Mouse (Mus musculus) fibroblast of lung, adult 2 months (primary cell): ENCODE measurements around the gene Lrrc58.
A peak's percentile ranks its signal among the peaks of the same experiment; 100 is the strongest.

Source experiments
- DNase-seq: peaks from one replicate; pipeline ENCODE4 v3.0.0-alpha.2; 2011; ENCODE audit warnings: low read depth

The Lrrc58 gene

DNA sequence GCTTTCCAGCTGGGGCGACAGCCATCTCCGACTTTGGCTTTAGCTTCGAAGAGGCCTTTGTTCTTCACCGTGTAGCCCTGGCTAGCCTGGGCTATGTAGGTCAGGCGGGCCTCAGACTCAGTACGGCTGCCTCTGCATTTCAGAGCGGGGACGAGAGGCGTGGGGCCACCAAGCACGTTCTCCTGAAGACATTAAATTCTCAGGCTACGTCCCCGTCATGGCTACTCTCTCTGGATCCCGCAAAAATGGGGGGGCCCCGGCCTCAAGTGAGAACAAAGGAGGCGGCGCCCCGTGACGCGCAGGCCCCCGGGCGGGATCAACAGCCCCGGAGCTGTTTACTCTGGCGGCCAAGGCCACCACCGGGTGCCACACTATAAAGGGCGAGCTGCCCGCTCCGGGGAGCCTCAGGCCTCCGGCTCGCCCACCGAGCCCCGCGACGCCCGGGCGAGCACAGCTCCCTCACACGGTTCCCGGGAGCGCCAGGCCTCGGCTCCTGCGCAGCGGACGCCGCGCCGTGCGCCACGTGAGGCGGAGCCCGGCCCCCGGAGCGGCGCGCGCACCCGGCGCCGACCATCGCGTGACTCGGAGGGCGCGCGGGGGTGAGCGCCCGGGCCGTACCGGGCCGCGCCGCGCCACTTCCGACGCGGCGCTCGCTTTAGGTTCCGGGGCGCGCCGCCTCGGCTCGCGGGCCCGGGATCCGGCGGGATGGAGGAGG lies at the start of gene Lrrc58:
TSS of gene Lrrc58 (plus strand) at position 599 of the 715 bp plus-strand sequence.
- peak; percentile 30 for DNase-seq

DNA sequence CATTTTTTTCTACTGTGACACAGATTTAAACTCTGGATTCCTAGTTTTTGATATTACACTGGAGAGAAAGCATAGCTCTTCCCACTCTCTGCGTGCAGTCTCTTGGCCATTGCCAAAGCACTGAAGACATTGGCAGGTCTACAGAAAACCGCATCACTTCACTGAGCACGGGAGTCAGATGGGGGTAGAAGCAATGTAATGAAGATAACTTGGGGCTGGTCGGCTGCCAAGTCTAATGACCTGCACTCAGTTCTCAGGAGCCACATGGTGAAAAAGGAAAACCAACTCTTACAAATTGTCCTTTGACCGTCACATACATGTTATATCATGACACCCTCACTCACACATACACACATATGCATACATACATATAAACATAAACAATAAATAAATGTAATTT lies 44.2 kb upstream of the Lrrc58 start:
- DNase-seq: no peak

DNA sequence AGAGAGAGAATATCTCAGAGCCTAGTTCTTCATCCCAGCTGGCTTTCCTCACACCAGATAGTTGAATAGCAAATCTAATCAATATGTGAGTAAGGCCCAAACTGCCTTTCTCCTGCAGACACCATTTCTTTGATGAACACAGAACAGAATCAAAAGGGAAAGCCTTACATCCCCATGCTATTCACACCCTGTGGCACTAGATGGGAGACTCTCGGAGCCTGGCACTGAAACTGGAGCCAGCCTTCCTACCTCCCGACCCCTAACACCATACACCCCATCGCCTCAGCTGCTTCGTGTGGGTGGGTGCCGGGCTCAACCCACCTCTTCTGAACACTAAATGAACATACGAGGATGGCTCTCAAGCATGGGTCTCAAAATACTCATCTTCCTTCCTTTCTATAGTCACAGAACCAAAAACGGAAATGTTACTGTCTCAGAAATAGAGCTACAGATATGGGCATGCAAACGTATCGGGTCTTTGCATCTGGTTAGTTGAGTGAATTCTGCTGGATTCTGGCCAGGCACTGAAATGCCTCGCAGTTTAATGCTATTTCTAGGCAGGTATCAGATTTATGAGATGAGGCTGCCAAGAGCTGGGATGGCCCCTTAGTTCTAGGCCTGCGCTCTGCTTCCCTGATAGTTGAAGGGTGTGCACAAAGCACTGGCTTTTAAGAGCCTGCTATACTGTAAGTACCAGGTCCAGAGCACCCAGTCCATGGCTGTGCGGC lies 43.2 kb upstream of the Lrrc58 start:
- no peak for DNase-seq

DNA sequence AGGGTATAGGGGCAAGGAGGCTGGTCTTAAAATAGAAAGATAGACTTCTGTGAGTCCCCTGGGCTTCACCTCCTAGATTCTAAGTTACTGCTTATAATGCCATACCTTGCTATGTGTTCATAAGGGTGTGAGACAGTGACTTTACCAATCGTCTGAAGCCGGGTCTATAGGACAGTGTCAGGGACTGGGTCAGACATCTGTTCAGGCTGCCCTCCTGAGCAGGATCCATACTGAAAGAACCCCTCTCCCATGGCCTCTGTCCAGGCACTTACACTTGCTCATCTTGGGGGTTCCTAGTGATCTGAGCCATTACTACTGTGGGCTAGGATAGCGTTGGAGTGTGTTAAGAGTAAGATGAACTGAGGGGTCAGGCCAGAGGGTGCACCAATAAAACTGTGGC lies 41.9 kb upstream of the Lrrc58 start:
- no peak for DNase-seq

DNA sequence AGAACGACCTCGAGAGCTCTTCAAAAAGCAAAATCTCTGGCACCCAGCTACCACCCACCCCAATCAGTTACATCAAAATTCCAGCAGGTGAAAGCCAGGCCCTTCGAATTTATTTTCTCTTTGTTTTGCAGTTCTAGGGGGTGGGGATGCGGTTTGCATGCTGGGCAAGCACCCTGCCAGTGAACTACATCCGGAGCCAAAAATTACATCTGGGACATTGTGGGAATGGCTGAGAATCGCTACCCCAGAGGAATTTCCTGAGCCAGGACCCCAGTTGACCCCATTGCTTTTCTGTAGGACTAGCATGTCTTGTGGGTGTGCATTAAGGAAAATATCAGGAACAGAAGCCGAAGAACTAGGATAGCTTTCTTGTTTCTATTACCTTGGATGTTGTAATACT lies 37.1 kb upstream of the Lrrc58 start:
- DNase-seq: no peak

DNA sequence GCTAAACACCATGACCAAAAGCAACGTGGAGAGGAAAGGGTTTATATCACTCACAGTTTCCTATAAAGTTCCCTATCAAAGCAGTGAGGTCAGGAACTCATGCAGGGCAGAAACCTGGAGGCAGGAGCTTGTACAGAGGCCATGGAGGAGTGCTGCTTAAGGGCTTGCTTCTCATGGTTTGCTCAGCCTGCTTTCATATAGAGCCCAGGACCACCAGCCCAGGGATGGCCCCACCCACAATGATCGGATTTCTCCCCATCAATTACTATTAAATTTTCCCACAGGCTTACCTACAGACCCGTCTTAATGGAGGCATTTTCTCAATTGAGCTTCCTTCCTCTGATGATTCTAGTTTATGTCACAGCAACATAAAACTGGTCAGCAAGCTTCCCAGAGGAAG lies 30.6 kb upstream of the Lrrc58 start:
- DNase-seq: no peak

DNA sequence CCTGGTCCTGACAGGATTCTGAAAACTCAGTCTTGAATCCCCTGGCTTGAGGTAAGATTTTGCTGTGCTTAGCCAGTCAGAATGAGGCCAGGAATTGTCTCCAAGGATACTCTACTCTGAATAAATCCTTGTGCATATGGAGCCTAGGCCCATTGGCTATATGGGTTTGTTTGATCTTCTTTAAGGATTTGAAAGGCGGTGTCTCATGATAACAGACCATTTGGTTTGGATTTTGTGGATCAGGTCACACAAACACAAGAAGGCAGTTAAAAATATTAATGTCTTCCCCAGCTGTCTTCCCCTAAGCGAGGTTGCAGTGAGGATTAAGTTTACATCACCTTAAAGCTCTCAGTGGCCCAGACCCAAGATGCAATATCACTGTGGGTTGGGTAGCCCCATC lies 25.8 kb upstream of the Lrrc58 start:
- DNase-seq: no peak

DNA sequence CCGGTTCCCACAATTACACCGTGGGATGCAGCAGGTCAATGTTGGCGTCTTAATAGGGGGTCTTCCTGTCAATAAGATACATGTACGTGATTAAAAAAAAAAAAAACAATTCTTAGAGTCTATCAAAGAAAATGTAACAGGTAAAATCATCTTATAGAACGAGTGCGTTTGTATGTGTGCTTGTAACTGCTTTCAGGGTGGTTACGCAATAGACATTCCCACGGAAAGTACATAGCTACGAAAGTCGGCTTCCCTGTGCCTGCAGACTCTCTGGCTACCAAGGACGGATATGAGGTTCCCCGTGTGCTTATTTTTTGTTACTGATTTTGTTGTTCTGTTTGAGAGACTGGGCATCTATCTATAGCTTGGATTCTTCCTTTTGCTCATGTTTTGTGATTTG lies 24.4 kb upstream of the Lrrc58 start:
- DNase-seq: no peak

DNA sequence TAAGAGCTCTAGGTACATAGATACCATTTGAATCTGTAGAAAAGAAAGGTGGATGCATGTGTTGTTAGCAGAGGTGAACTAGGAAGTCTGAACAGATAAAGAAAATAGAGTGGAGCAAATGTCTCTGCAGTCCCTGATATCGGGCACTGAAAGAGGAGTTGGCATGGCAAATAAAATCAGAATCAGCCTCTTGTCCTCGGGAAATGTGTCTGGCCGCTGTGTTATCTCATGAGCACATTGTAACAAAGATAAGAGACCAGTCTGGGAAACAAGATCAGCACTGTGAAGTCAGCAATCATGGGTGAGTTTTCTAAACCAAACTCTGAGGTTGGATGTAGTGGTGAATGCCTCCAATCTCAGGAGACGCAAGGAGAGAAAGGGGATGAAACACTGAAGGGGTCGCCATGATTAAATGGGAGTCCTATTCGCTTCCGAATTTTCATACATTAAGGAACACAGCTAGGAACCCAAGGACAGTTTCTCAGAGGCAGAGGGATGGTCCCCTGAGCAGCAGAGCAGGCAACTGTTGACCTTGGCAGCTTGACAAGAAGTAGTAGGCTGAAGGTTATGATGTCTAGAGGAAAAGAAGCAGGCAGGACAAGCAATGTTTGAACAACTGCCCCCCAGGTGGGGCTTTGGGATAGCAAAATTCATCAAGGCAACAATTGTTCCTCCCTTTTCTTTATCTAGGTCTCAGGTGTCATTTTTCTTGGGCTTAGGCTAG lies 22.8 kb upstream of the Lrrc58 start:
- DNase-seq: no peak

DNA sequence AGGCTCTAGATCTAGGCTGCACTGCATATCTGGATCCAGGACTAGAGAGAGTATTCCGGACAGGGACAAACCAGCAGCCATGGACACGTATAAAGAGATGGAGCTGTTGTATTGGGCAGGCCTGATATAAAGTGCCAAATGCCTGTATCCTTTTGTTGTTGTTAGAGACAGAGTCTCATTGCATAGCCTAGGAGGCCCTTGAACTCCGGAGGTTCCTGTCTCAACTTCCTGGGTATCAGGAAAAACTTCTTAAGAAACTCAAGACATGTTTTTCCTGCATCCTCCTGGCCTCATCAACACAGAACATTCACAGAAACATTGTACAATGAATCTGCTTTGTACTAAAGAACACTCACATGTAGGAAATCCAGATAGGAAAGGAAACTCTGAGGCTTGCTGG lies 21.1 kb upstream of the Lrrc58 start:
- no peak for DNase-seq

DNA sequence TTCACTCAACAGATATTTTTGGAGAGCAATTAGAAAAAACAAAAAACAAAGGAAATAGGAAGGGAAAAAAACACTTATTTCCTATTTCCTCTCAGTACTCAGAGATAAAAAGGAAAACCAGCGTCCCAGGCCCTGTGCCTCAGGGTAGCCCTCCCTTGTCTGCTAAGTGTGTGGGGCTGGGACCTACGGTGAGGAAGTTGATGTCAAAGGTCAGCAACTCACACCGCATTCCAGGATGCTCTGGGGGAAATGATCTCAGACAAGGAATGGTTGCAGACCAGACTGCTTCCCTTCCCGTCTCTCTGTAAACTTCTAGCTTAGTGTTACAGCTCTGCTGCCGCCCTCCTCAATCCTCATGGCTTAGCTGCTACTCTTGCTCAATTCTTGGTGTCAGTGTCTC lies 16.8 kb upstream of the Lrrc58 start:
- DNase-seq: no peak

DNA sequence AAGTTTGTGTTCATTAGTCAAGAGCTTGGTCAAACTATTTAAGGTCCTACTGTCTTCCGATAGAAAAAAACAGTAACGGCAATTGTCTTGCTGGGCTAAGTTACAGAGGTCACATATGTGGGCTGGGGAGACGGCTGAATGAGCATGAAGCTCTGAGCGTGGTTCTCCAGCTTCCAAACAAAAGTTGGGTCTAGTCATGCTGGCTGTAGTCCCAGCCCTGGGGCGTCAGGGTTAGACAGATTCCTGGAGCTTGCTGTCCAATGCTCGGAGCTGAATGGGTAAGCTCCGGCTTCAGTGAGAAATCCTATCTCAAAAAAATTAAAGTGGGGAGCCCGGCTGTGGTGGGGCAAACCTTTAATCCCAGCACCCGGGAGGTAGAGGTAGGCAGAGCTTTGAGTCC lies 14.9 kb upstream of the Lrrc58 start:
- peak; percentile 65 for DNase-seq

DNA sequence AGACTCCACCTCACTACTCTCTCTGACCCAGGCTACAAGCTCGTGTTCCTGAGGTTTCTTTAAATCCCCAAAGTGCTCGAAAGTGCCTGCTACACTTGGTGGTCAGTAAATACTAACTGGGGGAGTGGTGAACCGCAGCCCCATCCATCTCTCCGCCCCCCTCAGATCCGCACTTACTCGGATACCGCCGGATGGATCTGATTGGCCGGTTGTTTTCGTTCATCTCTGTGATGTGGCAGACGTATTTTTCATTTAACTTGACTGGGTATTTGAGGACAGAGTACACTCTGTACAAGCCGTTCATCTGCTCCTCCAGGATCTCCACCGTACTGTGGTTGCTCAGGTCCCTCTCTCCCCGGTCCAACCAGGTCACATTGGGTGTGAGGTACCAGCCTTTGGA lies 14.1 kb upstream of the Lrrc58 start:
- no peak for DNase-seq

DNA sequence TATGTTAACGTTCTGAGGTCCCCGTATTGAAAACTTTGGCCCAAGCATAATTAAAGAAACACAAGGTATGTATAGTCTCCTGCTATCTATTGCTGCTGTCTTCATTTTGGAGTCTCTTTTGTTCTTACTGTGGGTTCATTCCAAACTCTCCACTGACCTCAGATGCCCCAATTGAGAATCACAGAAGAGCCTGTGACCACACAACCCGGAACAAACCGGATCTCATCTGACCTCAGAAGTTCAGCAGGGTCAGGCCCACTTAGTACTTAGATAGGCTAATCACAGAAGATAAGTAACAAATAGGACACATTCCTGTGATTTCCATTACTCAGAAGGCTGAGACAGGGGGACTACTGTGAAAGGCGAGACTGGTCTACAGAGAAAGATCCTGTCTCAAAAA lies 13.6 kb upstream of the Lrrc58 start:
- DNase-seq: no peak

DNA sequence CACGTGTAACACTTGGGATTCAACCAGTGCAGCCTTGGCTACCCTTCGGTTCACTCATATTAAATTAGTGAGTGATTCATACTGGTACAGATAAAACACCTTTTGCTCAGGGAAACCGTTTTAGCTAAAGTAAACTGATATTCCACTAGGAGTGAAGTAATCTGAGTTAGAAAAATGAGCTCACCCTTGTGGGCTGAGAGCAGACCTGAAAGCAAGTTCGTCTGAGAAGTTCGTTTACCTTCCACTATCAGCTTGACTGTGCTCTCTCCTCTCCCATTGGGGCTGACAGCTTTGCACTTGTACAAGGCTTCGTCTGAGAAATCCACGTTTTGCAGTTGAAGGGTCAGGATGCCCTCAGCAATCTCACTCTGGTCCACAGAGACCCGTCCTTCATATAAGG lies 12.6 kb upstream of the Lrrc58 start:
- no peak for DNase-seq

DNA sequence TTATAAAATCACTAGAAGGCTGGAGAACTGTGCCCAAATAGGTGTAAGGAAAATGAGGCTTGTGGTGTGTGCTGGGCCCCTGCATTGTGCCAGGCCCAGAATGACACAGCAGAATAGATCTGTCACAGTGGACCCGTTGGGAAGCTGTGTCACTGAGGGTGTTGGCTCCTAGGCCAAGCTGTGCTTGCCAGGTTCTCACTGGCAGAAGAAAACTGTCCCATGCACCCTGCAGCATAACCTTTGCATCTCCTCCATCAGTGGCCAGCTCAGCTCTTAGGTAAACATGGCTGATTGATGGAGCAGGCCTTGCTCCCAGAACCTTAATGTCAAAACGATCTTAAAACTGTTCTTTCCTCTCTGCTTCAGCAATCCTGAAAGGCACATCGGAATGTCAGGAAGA lies 11.9 kb upstream of the Lrrc58 start:
- DNase-seq: no peak

DNA sequence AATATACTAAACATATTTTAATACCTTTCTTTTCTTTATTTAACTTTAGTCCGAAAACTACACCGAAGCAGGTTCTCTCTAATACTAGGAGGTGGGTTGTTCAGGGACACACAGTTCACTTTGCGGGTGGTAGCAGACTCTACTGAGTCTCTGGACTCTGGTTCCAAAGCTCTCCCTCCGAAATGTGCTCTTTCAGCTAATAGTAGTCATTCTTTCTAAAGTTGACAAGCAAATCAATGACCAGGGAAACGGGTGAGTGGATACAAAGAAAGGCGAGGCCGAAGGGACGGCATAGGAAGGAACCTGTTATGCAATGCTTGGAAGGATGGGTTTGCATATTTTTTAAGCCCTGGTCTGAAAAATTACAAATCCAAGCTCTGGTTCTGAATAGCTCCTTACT lies 10.7 kb upstream of the Lrrc58 start:
- no peak for DNase-seq

DNA sequence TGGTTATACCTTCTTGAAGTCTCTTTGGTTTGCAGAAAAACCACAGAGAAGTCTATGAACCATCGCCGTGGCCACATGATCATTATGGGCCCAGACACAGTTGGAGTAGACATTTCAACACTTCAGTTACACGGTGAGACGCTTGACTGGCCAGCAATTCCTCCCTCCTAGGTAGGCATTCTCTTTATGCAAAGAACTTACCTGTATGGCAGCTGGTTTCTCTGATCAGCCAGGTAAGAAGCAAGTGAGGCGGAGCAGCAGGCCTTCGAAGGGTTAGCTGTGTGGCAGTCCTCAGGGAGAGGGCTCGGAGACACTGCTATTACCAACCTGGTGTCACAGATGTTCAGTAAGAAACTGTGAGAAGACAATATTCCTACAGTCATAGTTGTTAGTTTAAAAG lies 8.0 kb upstream of the Lrrc58 start:
- no peak for DNase-seq

DNA sequence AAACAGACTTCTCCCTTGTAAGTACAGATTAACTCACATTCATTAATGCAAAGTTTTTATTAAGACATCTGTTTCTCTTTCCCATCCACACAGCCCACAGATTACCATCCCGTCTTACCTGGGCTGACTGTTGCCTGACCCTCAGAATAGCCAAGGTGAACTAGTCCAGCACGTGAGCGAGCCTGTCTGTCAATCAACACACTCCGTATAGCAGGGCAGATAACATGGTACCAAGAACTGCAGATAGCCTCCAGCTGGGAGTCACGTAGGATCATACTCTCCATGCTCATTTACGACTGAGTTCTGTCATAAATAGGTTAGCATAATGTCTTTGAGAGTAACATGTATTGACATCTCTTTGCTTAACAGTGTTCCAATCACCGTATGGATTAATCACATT lies 7.2 kb upstream of the Lrrc58 start, which contains the start of gene Gm36028:
TSS of gene Gm36028 (minus strand) at position 118 of the 400 bp plus-strand sequence.
- no peak for DNase-seq

DNA sequence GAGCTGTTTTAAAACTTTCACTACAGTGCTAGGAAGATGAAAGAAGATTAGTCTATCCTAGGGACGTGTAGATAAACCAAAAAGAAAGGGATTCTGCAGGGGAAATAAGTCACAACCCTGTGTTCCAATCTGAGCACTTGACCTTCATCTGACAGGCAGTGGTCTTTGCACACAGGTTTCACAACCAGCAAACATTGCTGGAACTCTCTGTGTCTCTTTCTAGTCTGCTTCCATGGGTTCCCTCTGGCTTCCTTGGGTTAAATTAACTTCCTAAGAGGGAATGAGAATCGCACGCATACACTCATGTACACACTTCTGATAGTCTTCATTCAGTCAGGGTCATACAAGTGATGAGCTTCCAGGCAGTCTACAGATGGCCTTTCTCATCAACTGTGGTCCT lies 4.3 kb upstream of the Lrrc58 start:
- no peak for DNase-seq

DNA sequence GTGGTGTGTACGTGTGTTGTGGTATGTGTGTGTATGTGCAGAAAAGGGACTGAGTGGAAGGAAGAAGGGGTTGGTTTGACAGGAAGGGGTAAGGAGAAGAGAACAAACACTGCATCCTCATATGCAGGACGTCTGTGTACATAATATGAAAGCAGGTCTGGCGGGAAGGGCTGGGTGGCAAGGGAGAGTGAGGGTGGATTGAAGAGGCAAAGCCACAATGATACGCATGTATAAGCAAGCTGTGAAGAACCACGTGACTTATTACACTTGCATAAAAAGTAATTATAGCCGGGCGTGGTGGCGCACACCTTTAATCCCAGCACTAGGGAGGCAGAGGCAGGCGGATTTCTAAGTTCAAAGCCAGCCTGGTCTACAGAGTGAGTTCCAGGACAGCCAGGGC lies 2.3 kb upstream of the Lrrc58 start:
- no peak for DNase-seq

DNA sequence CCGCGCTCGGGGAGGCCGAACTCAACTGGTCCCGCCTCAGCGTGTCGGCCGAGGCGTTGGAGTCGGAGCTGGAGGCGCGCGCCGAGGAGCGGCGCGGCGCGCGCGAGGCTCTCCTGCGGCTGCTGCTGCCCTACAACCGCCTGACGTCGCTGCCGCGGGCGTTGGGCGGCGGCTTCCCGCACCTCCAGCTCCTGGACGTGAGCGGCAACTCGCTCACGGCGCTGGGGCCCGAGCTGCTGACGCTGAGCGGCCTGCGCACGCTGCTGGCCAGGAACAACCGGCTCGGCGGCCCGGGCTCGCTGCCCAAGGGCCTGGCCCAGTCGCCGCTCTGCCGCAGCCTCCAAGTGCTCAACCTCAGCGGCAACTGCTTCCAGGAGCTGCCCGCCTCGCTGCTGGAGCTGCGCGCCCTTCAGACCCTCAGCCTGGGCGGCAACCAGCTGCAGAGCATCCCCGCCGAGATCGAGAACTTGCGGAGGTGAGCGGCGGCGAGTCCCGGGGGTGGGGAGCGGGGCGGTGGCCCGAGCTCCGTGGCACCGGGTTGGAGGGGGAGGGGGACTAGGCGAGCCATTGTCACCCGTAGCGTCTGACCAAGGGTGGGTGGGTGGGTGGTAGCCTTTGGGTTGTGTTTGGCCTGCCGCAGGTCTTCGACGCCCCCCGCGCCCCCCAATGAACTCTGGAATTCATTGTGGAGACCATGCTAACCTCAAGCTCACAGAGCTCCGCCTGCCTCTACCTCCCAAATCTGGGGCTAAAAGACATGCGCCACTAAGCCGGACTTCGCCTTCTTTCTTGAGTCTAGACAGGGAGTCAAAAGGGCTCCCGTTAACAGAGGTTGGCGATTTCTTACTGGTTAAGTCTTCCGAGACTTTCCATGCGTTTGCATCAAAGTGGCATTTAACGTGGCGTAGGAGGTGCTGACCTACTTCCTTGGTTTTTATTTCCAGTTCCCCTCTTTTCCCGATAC lies 599 bp downstream of the Lrrc58 start:
- no peak for DNase-seq
